Mouse (Mus musculus): ENCODE measurements around the gene Ttc21a. TPM values are rescaled to one million over a fixed set of nuclear protein-coding genes. Genes with fewer than 3 reads are reported as not detected.
A peak's percentile ranks its signal among the peaks of the same experiment; 100 is the strongest.

Ttc21a gene
- 0.45 and 0.49 TPM in 2 replicates for polyA plus RNA-seq (2014; fragmentation: Nextera tagmentation; extraction: Ambion mirVana)

- H3K4me3 ChIP-seq (replicated peaks; ENCODE audit: low read depth, low read length), result peak within 1 kb of the TSS; percentile 73
- peak; percentile 96 for ATAC-seq (ENCODE audit: low FRiP score, low TSS enrichment)
- peak; percentile 97 for DNase-seq
- H3K9ac ChIP-seq (replicated peaks; ENCODE audit: low read length), result peak within 1 kb of the TSS; percentile 88
- H3K9me3 ChIP-seq (ENCODE audit: control insufficient read depth, low read length), result no peaks in the 10 kb centered on the region
- H3K4me2 ChIP-seq (ENCODE audit: low read length), result peak within 1 kb of the TSS; percentile 85
- H3K27me3 ChIP-seq (ENCODE audit: control insufficient read depth, insufficient read depth, low read length), result no peaks in the 10 kb centered on the region
- H3K4me1 ChIP-seq (ENCODE audit: control insufficient read depth, insufficient read depth, low read length), result peaks cover 9% of the 10 kb centered on the region
- WGBS, result 4% methylated on average over 40 of the region's 40 CpGs
- peaks cover 4% of the 10 kb centered on the region; the same call in 1 of the 2 replicates for H3K36me3 ChIP-seq (ENCODE audit: control insufficient read depth, insufficient read depth, low read length)
- H3K27ac ChIP-seq (replicated peaks; ENCODE audit: low read depth, low read length), result peak within 1 kb of the TSS; percentile 72; the same call in 1 of the 2 replicates
Observed at GRCm38 (mm10) chr9:119937005-119937773, at the start of gene Ttc21a, which contains the start of gene Gorasp1. TSS of gene Ttc21a (plus strand) at chr9:119937606. TSS of gene Gorasp1 (minus strand) at chr9:119937565.

GRCm38 (mm10) chr9:119888843-119889246, 48.6 kb upstream of the Ttc21a start:
- H3K36me3 ChIP-seq (ENCODE audit: control insufficient read depth, insufficient read depth, low read length), result no peaks in the 10 kb centered on the region
- H3K27ac ChIP-seq (replicated peaks; ENCODE audit: low read depth, low read length), result peak overlapping the region; percentile 66
- H3K9me3 ChIP-seq (ENCODE audit: control insufficient read depth, low read length), result no peaks in the 10 kb centered on the region
- H3K4me2 ChIP-seq (ENCODE audit: low read length), result no peak overlapping the region
- ATAC-seq (ENCODE audit: low FRiP score, low TSS enrichment), result no peak; the same call in 1 of the 2 replicates
- no peak overlapping the region for H3K9ac ChIP-seq (replicated peaks; ENCODE audit: low read length)
- WGBS, result 3% methylated on average over 2 of the region's 2 CpGs
- peaks cover 3% of the 10 kb centered on the region; the same call in 1 of the 2 replicates for H3K4me1 ChIP-seq (ENCODE audit: control insufficient read depth, insufficient read depth, low read length)
- H3K27me3 ChIP-seq (ENCODE audit: control insufficient read depth, insufficient read depth, low read length), result 0 out of 2 replicates have a peak, but pooled peaks cover 4% of the 10 kb centered on the region
- DNase-seq, result peak; percentile 75
- H3K4me3 ChIP-seq (replicated peaks; ENCODE audit: low read depth, low read length), result no peak overlapping the region

GRCm38 (mm10) chr9:119889446-119889845, 48.0 kb upstream of the Ttc21a start:
- Histone ChIP-seq H3K9ac (replicated peaks; ENCODE audit: low read length) (no peak overlapping the region), H3K4me3 (replicated peaks; ENCODE audit: low read depth, low read length) (no peak overlapping the region), H3K27ac (replicated peaks; ENCODE audit: low read depth, low read length) (peak overlapping the region; percentile 66), H3K4me1 (ENCODE audit: control insufficient read depth, insufficient read depth, low read length) (peaks cover 3% of the 10 kb centered on the region; the same call in 1 of the 2 replicates), H3K27me3 (ENCODE audit: control insufficient read depth, insufficient read depth, low read length) (no peaks in the 10 kb centered on the region), H3K9me3 (ENCODE audit: control insufficient read depth, low read length) (no peaks in the 10 kb centered on the region), H3K4me2 (ENCODE audit: low read length) (no peak overlapping the region), H3K36me3 (ENCODE audit: control insufficient read depth, insufficient read depth, low read length) (no peaks in the 10 kb centered on the region)
- DNase-seq, result no peak
- no peak for ATAC-seq (ENCODE audit: low FRiP score, low TSS enrichment)
- 65% methylated on average over 9 of the region's 9 CpGs for WGBS

DNA sequence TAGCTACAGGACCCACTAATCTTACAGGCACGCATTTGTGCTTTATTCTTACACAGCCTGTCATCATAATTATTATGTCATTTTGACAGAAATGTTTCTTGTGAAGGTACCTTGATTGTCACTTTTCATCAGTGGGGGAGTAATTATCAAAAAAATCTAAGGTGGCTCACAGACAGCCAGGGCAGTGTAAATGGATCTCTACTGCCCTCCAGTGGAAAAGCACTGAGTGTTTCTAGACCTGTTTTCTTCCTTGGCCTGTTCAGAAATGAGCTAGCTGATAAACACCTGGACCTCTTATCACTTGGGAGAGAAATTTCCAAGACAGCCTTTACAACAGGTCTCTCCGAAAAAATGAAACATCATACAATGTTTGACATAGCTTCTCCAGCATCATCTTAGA, 46.7 kb upstream of the Ttc21a start:
- WGBS, result 47% methylated on average over 2 of the region's 2 CpGs
- DNase-seq (peak; percentile 78), ATAC-seq (ENCODE audit: low FRiP score, low TSS enrichment) (no peak)
- Histone ChIP-seq H3K27me3 (ENCODE audit: control insufficient read depth, insufficient read depth, low read length) (no peaks in the 10 kb centered on the region), H3K36me3 (ENCODE audit: control insufficient read depth, insufficient read depth, low read length) (no peaks in the 10 kb centered on the region), H3K4me3 (replicated peaks; ENCODE audit: low read depth, low read length) (no peak overlapping the region), H3K9me3 (ENCODE audit: control insufficient read depth, low read length) (no peaks in the 10 kb centered on the region), H3K4me1 (ENCODE audit: control insufficient read depth, insufficient read depth, low read length) (peaks cover 8% of the 10 kb centered on the region), H3K9ac (replicated peaks; ENCODE audit: low read length) (no peak overlapping the region), H3K27ac (replicated peaks; ENCODE audit: low read depth, low read length) (no peak overlapping the region), H3K4me2 (ENCODE audit: low read length) (no peak overlapping the region)

- ATAC-seq (ENCODE audit: low FRiP score, low TSS enrichment) (no peak), DNase-seq (no peak)
- Histone ChIP-seq H3K9me3 (ENCODE audit: control insufficient read depth, low read length) (no peaks in the 10 kb centered on the region), H3K4me2 (ENCODE audit: low read length) (peak overlapping the region; percentile 86), H3K9ac (replicated peaks; ENCODE audit: low read length) (peak overlapping the region; percentile 81; the same call in 1 of the 2 replicates), H3K27me3 (ENCODE audit: control insufficient read depth, insufficient read depth, low read length) (no peaks in the 10 kb centered on the region), H3K4me1 (ENCODE audit: control insufficient read depth, insufficient read depth, low read length) (peaks cover 13% of the 10 kb centered on the region), H3K27ac (replicated peaks; ENCODE audit: low read depth, low read length) (no peak overlapping the region), H3K4me3 (replicated peaks; ENCODE audit: low read depth, low read length) (no peak overlapping the region), H3K36me3 (ENCODE audit: control insufficient read depth, insufficient read depth, low read length) (0 out of 2 replicates have a peak, but pooled peaks cover 4% of the 10 kb centered on the region)
- 86% methylated on average over 5 of the region's 5 CpGs for WGBS
Observed at GRCm38 (mm10) chr9:119893881-119894280, 43.5 kb upstream of the Ttc21a start.

DNA sequence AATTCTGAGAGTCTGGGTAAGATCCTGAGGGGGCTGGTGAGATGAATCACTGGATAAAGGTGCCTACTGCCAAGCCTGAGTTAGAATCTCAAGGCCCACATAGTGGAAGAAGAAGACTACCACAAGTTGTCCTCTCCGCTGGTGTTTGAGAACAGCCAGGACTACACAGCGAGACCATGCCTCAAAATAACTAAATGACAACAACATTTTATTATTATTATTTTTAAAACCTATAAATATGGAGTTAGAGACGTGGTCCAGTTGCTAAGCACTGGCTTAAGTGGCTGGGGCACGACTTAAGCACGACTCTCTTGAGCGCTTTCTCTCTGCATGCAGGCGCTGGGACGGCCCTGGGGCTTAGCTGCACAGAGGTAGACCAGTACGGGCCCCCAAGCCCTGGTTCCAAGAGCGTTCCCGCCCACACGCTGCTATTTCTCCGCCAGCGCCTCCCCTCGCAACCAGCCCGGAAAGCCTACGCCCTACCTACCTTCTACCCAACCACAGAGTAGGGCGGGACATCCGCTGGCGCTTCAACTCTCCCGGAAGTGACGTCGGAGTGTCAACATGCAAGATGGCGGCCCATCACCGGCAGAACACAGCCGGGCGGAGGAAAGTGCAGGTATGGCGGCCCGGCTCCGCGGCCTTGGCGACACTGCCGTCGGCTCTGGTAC, 42.9 kb upstream of the Ttc21a start, which contains the start of gene Wdr48:
Gene Wdr48 (plus strand): TSS at position 540 of the 671 bp plus-strand sequence.
- Histone ChIP-seq H3K4me1 (ENCODE audit: control insufficient read depth, insufficient read depth, low read length) (peaks cover 10% of the 10 kb centered on the region), H3K36me3 (ENCODE audit: control insufficient read depth, insufficient read depth, low read length) (0 out of 2 replicates have a peak, but pooled peaks cover 4% of the 10 kb centered on the region), H3K4me3 (replicated peaks; ENCODE audit: low read depth, low read length) (peak within 1 kb of the TSS; percentile 88), H3K27ac (replicated peaks; ENCODE audit: low read depth, low read length) (peak within 1 kb of the TSS; percentile 85), H3K9ac (replicated peaks; ENCODE audit: low read length) (peak within 1 kb of the TSS; percentile 81), H3K9me3 (ENCODE audit: control insufficient read depth, low read length) (no peaks in the 10 kb centered on the region), H3K4me2 (ENCODE audit: low read length) (peak within 1 kb of the TSS; percentile 86), H3K27me3 (ENCODE audit: control insufficient read depth, insufficient read depth, low read length) (no peaks in the 10 kb centered on the region)
- DNase-seq (peak; percentile 100), ATAC-seq (ENCODE audit: low FRiP score, low TSS enrichment) (peak; percentile 98)
- 4% methylated on average over 34 of the region's 34 CpGs for WGBS

DNA sequence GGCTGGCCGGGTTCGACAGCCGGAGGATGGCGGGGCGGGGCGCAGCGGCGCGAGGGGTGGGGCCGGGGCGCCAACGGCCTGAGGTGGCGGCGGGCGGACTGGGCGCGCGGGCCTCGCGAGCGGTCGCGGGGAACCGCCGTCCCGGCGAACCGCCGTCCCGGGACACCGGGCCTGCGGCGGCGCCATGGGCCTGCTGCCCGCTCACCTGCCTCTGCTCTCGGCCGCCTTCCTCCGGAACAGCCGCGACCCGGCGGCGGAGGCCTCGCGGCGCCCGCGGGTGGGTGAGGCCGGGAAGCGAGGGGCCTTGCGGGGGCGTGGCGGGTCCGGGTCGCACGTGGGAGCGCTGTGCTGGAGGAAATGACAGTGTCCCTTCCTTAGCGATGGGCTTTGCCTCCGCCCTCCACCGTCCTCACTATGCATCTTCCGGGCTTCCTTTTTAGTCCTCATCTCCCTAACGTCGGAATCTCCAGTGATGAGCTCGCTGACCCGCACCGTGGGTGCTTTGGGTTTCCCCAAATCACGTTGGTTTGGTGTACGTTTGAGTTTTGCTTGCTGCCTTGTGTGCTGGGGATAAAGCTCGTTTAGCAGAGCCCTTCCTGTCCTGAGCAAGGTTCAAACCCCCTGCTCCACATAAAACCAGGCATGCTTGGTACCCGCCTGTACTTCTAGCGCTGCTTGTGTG, 42.2 kb upstream of the Ttc21a start:
- Histone ChIP-seq H3K4me2 (ENCODE audit: low read length) (peak overlapping the region; percentile 86), H3K9ac (replicated peaks; ENCODE audit: low read length) (peak overlapping the region; percentile 81), H3K27me3 (ENCODE audit: control insufficient read depth, insufficient read depth, low read length) (no peaks in the 10 kb centered on the region), H3K27ac (replicated peaks; ENCODE audit: low read depth, low read length) (peak overlapping the region; percentile 85), H3K4me1 (ENCODE audit: control insufficient read depth, insufficient read depth, low read length) (peaks cover 10% of the 10 kb centered on the region), H3K36me3 (ENCODE audit: control insufficient read depth, insufficient read depth, low read length) (0 out of 2 replicates have a peak, but pooled peaks cover 4% of the 10 kb centered on the region), H3K9me3 (ENCODE audit: control insufficient read depth, low read length) (no peaks in the 10 kb centered on the region), H3K4me3 (replicated peaks; ENCODE audit: low read depth, low read length) (peak overlapping the region; percentile 88)
- WGBS, result 1% methylated on average over 44 of the region's 71 CpGs
- peak; percentile 73 for ATAC-seq (ENCODE audit: low FRiP score, low TSS enrichment)
- DNase-seq, result no peak

- DNase-seq (no peak), ATAC-seq (ENCODE audit: low FRiP score, low TSS enrichment) (no peak)
- Histone ChIP-seq H3K4me3 (replicated peaks; ENCODE audit: low read depth, low read length) (no peak overlapping the region), H3K4me1 (ENCODE audit: control insufficient read depth, insufficient read depth, low read length) (peaks cover 10% of the 10 kb centered on the region), H3K9me3 (ENCODE audit: control insufficient read depth, low read length) (no peaks in the 10 kb centered on the region), H3K27ac (replicated peaks; ENCODE audit: low read depth, low read length) (no peak overlapping the region), H3K36me3 (ENCODE audit: control insufficient read depth, insufficient read depth, low read length) (peaks cover 28% of the 10 kb centered on the region), H3K27me3 (ENCODE audit: control insufficient read depth, insufficient read depth, low read length) (no peaks in the 10 kb centered on the region), H3K4me2 (ENCODE audit: low read length) (no peak overlapping the region), H3K9ac (replicated peaks; ENCODE audit: low read length) (no peak overlapping the region)
- WGBS, result 85% methylated on average over 2 of the region's 2 CpGs
Observed at GRCm38 (mm10) chr9:119899446-119899845, 38.0 kb upstream of the Ttc21a start.

Data from midbrain, embryonic 14.5 days (tissue).